Mouse (Mus musculus): ENCODE results near the gene Gm14862.

- no peak for TF ChIP-seq CTCF (IDR thresholded peaks at IDR 0.05; ENCODE audit: borderline replicate concordance, control insufficient read depth, extremely low read depth, insufficient read depth, low read length, poor library complexity)
- TF ChIP-seq POLR2A (IDR thresholded peaks at IDR 0.05; ENCODE audit: control insufficient read depth, extremely low read depth, insufficient read depth, low read length, poor library complexity), result no peak
These were observed 35.5 kb downstream of the Gm14862 start for GRCm38 (mm10) chrX:9221206-9221605.
